Mouse (Mus musculus) heart, embryonic 11.5 days (tissue): ENCODE results near the gene Gramd2. TPM values are rescaled to one million over a fixed set of nuclear protein-coding genes. Genes with fewer than 3 reads are reported as not detected.

ENCODE experiments used
- ATAC-seq: fragments of 200-750 bp; cut with Nextera tagmentation; replicated peaks from 2 replicates; pipeline ENCODE4 v1.8.0; 2017; ENCODE audit warnings: moderate library complexity; ENCODE audit not compliant: insufficient number of reproducible peaks, low FRiP score, low TSS enrichment
- H3K27ac ChIP-seq: fragments of 300-500 bp; sonication (generic); 2 replicates; pipeline ENCODE4 v1.5.1; 2014; ENCODE audit warnings: mild to moderate bottlenecking, low read depth, low read length
- H3K27me3 ChIP-seq: fragments of 300-500 bp; sonication (generic); 2 replicates; pipeline ENCODE4 v1.6.1; 2014; ENCODE audit warnings: mild to moderate bottlenecking, low read length, mixed read lengths; ENCODE audit not compliant: control insufficient read depth, insufficient read depth
- H3K36me3 ChIP-seq: fragments of 300-500 bp; sonication (generic); 2 replicates; pipeline ENCODE4 v1.6.1; 2014; ENCODE audit warnings: mild to moderate bottlenecking, low read length, moderate library complexity, mixed read lengths; ENCODE audit not compliant: control insufficient read depth, insufficient read depth
- H3K4me1 ChIP-seq: fragments of 300-500 bp; sonication (generic); 2 replicates; pipeline ENCODE4 v1.6.1; 2014; ENCODE audit warnings: low read length; ENCODE audit not compliant: control insufficient read depth, insufficient read depth
- H3K4me2 ChIP-seq: fragments of 300-500 bp; sonication (generic); 2 replicates; pipeline ENCODE4 v1.6.1; 2014; ENCODE audit warnings: mild to moderate bottlenecking, moderate library complexity
- H3K4me3 ChIP-seq: fragments of 300-500 bp; sonication (generic); 2 replicates; pipeline ENCODE4 v1.5.1; 2014; ENCODE audit warnings: low read depth, low read length
- H3K9ac ChIP-seq: fragments of 300-500 bp; sonication (generic); 2 replicates; pipeline ENCODE4 v1.6.1; 2014; ENCODE audit warnings: mild to moderate bottlenecking, low read depth, low read length, moderate library complexity
- H3K9me3 ChIP-seq: fragments of 300-500 bp; sonication (generic); replicated peaks from 2 replicates; pipeline ENCODE4 v1.6.1; 2016; ENCODE audit warnings: low read length; ENCODE audit not compliant: control insufficient read depth
- WGBS: fragments of 180-500 bp; shearing (Covaris S2); extraction: QIAGEN DNeasy Blood & Tissue Kit; methylation state at CpG from one replicate; pipeline ENCODE4 v1.1.7; 2014; ENCODE audit not compliant: insufficient replicate concordance; 5-methylcytosine and 5-hydroxymethylcytosine counted together
- polyA plus RNA-seq: library from polyadenylated mRNA; unstranded; fragments of >200 nt; fragmentation: Nextera tagmentation; extraction: Ambion mirVana; gene quantifications from 2 replicates; pipeline ENCODE4 v1.2.1, GENCODE M21; 2014

Gramd2 gene
- polyA plus RNA-seq, 1 experiment from 2014 or later = 0.14 TPM

DNA sequence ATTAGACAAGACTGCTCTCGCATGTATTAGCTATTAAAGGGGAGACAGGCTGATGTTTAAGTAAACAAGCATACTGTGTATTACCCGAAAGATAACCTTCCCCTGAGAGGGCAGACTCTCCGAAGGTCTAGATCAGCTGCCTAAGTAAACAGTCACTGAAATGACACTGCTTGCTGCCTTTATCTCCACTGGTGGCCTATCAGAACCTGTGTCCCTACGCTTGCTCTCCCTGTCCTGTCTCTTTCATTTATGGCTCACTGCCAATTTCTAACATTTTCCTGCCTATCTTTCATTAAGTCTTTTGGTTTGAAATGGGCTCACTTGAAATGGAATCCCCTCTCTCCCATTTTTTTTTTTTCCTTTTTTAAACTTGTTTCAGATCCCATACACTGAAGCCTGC lies 55.5 kb downstream of the Gramd2 start:
- H3K9me3 ChIP-seq = no peaks in the 10 kb centered on the region
- no peak overlapping the region for H3K27ac ChIP-seq
- no peaks in the 10 kb centered on the region for H3K36me3 ChIP-seq
- 11% methylated on average over 4 of the region's 4 CpGs for WGBS
- H3K27me3 ChIP-seq = no peaks in the 10 kb centered on the region
- H3K9ac ChIP-seq = no peak overlapping the region
- peaks cover 11% of the 10 kb centered on the region for H3K4me1 ChIP-seq
- H3K4me2 ChIP-seq = no peak overlapping the region
- H3K4me3 ChIP-seq = no peak overlapping the region
- no peak for ATAC-seq

DNA sequence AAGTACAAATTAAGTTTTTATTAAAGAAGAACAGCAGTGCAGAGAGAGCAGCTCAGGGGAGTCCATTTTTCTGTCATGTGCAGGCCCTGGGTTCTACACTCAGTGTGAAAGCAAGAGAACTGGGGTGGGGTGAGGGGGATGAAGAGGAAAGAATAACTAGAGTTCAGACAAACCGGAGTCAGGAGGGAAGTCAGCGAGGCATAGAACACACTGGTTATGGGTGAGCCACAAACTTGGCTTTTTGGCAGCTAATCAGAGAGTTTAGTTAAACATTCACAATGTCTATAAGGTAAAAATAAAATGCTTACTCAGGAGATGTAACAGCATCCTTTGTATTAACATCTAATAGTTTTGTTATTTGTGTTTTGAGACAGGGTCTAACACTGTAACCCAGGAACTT lies 60.6 kb downstream of the Gramd2 start:
- 93% methylated on average over 2 of the region's 2 CpGs for whole genome bisulfite sequencing
- no peak overlapping the region for H3K4me2 ChIP-seq

DNA sequence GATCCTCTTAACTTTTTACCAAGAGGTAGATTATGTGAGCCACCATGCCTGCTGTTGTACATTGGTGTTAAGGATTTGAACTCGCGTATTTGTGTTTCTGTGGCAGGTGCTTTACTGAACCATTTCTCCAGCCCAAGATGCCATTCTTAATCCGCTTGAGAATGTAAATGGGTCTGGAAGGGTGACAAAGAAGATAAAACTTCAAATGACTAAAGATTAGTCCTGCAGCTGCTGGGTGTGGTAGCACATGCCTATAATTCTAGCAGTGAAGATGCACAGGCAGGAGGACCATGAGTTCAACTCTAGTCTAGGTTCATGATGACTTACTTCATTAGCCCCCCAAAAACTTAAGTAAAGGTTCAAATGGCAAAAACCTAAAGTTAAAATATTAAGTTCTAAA lies 64.0 kb downstream of the Gramd2 start:
- Histone ChIP-seq H3K9ac (no peak overlapping the region), H3K36me3 (no peaks in the 10 kb centered on the region), H3K4me1 (peaks cover 2% of the 10 kb centered on the region; the same call in 1 of the 2 replicates), H3K27ac (no peak overlapping the region), H3K27me3 (no peaks in the 10 kb centered on the region), H3K4me2 (no peak overlapping the region), H3K4me3 (no peak overlapping the region), H3K9me3 (no peaks in the 10 kb centered on the region)
- no peak for ATAC-seq
- WGBS = 89% methylated on average over 3 of the region's 3 CpGs

More for the DNA sequence above, 60.6 kb downstream of the Gramd2 start:
- no peaks in the 10 kb centered on the region for H3K27me3 ChIP-seq
- no peaks in the 10 kb centered on the region for H3K9me3 ChIP-seq
- no peak overlapping the region for H3K4me3 ChIP-seq
- ATAC-seq = no peak
- no peak overlapping the region for H3K9ac ChIP-seq
- no peaks in the 10 kb centered on the region for H3K36me3 ChIP-seq
- H3K4me1 ChIP-seq = peaks cover 10% of the 10 kb centered on the region
- no peak overlapping the region for H3K27ac ChIP-seq

DNA sequence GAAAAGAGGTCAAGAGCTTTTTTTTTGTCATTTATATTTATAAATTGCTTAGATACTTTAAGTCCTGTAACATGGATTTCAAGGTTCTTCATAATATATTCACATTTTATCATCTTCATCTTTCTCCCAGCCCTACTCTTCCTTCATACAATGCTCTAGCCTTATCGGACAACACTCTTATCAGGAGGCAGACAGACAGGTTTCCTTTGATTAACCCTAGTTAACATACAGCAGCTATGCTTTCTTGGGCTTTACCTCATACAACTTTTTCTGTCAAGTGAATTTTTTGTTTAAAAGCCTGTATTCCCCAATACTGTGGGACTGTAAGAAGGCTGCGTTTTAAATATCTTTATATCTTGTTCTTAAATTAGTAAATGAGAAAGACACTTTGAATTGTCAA lies 68.4 kb downstream of the Gramd2 start:
- ATAC-seq = no peak
- 57% methylated on average over 2 of the region's 2 CpGs for WGBS
- Histone ChIP-seq H3K4me1 (peaks cover 9% of the 10 kb centered on the region), H3K4me2 (no peak overlapping the region), H3K9ac (no peak overlapping the region), H3K27me3 (no peaks in the 10 kb centered on the region), H3K27ac (no peak overlapping the region), H3K9me3 (no peaks in the 10 kb centered on the region), H3K36me3 (no peaks in the 10 kb centered on the region), H3K4me3 (no peak overlapping the region)

DNA sequence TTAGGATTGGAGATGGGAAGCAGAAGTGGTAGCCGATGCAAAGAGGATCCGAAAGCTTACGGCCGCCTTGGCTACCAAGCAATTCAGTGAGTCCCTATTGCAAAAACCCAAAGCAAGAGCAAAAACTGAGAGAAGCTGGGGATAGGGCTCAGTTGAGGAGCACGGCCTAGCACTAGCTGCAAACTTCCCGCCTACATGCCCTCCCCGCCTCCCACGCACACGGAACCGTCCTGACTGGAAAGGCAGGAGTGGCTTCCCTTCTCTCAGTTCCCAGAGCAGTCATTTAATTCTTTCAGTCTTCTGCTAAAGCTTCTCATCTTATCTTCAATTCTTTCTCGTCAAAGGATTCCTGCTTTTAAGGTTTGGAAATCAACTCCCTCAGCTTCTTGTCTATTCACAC lies 69.0 kb downstream of the Gramd2 start:
- H3K4me3 ChIP-seq = no peak overlapping the region
- no peak for ATAC-seq
- peak overlapping the region; percentile 73; the same call in 1 of the 2 replicates for H3K4me2 ChIP-seq
- 73% methylated on average over 11 of the region's 11 CpGs for WGBS
- 0 out of 2 replicates have a peak overlapping the region, but pooled peaks have one; percentile 6 for H3K9ac ChIP-seq
- no peaks in the 10 kb centered on the region for H3K36me3 ChIP-seq
- no peaks in the 10 kb centered on the region for H3K27me3 ChIP-seq
- H3K9me3 ChIP-seq = no peaks in the 10 kb centered on the region
- peaks cover 9% of the 10 kb centered on the region for H3K4me1 ChIP-seq
- no peak overlapping the region for H3K27ac ChIP-seq

DNA sequence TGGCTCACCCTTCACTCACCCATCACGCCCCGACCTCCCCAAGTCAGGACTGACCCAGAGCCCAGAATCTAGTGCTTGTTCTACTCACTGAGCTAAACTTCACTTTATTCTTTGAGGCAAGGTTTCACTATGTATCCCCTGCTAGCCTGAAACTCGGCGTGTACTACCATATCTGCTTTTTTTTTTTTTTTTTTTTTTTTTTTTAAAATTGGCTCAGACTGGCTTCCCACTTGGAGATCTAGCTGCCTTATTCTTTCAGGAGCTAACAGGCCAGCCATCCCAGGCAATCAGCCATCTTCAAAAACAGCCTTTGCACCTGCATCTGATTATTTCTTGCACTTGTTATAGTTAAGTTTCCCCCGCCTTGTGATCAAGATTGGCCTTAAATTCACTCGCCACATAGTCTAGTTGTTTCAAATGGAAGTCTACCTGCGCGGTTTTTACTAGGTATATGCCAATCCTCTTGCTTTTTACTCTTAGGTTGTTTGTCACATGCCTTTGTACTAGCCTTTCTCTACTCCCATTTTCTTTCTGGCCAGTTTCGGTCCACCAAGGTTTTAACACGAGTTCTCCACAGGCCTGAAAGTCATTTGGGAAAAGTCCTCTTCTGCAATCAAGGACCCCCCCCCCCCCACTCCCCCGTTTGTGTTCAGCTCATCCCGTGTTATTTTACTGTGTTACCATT lies 69.8 kb downstream of the Gramd2 start:
- peak overlapping the region; percentile 74 for H3K9ac ChIP-seq
- H3K4me3 ChIP-seq = peak overlapping the region; percentile 85
- H3K4me2 ChIP-seq = peak overlapping the region; percentile 73
- ATAC-seq = no peak
- 29% methylated on average over 12 of the region's 12 CpGs for WGBS
- no peaks in the 10 kb centered on the region for H3K36me3 ChIP-seq
- H3K4me1 ChIP-seq = peaks cover 9% of the 10 kb centered on the region
- peak overlapping the region; percentile 77 for H3K27ac ChIP-seq
- H3K9me3 ChIP-seq = no peaks in the 10 kb centered on the region
- H3K27me3 ChIP-seq = no peaks in the 10 kb centered on the region

DNA sequence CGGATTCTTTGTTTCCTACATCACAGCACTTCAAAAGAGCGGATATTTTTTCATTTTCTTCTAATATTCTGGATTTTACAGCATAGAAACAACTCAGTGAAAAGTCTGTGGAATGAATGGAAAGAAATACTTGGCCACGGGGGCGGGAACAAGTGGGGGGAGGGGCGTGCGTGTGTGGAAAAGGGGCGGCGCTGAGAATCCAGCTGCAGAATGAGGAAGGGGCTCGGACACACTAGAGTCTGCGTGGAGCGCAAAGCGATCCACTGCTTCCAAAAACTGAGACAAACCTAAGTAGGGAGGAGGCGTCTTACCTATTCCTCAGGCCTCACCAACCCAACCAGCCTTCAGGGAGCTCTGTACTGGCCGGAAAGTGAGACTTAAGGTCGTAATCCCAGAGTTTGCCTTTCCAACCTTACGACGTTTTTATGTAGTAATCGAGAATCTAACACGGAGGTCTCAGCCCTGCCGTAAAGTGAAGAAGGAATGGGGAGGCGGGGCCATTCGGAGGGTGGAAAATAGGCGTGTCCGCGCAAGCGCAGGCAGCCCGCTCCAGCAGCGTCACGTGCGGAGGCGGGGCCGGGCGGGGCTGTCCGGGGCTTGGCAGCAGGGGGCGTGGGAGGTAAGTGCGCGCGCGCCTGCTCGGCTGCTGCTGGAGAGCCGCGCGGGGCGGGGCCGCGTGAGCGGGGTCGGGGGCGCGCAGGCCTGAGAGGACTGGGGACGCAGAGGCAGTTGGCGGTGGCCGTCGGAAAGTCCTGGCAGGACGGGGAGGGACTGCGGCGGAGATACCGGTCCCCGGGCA lies 70.5 kb downstream of the Gramd2 start, which contains the start of the genes Senp8 and Myo9a:
Gene Senp8 (minus strand): TSS at position 444 of the 799 bp plus-strand sequence.
Gene Myo9a (plus strand): TSS at position 630 of the 799 bp plus-strand sequence.
- Histone ChIP-seq H3K27ac (peak within 1 kb of the TSS; percentile 93), H3K4me3 (peak within 1 kb of the TSS; percentile 85), H3K27me3 (no peaks in the 10 kb centered on the region), H3K9me3 (no peaks in the 10 kb centered on the region), H3K9ac (peak within 1 kb of the TSS; percentile 87), H3K36me3 (no peaks in the 10 kb centered on the region), H3K4me1 (peaks cover 9% of the 10 kb centered on the region), H3K4me2 (peak within 1 kb of the TSS; percentile 88)
- ATAC-seq = peak; percentile 97
- under 1% methylated on average over 59 of the region's 59 CpGs for WGBS

DNA sequence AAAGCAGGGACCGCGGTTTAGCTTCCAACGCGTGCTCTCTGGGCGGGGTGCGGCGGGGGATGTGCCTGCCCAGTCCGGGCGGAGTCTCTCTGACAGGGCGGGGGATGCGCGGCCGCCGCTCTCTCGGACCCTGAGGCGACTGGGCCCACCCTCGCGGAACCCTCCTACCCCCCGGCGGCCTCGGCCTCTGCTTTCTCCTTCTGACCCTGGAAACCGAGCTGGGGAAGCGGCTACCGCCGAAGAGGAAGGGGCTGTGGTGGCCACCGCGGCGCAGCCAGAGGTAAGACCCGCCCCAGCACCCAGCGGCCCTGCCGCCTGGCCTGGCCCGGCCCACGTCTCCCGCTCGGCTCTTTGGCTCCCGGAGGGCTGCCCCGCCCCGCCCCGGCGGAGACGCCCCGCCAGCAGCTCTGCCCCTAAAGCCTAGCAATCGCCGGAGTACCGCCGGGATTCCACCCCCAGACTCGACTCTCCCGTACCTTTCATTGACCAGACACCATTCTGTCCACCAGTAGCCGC lies 71.2 kb downstream of the Gramd2 start:
- H3K4me3 ChIP-seq = peak overlapping the region; percentile 85
- no peaks in the 10 kb centered on the region for H3K36me3 ChIP-seq
- H3K27ac ChIP-seq = peak overlapping the region; percentile 93
- H3K4me1 ChIP-seq = peaks cover 9% of the 10 kb centered on the region
- H3K9ac ChIP-seq = peak overlapping the region; percentile 87
- WGBS = under 1% methylated on average over 48 of the region's 49 CpGs
- ATAC-seq = peak; percentile 93
- no peaks in the 10 kb centered on the region for H3K27me3 ChIP-seq
- H3K9me3 ChIP-seq = no peaks in the 10 kb centered on the region
- H3K4me2 ChIP-seq = peak overlapping the region; percentile 88
